In the genomic region with DNA sequence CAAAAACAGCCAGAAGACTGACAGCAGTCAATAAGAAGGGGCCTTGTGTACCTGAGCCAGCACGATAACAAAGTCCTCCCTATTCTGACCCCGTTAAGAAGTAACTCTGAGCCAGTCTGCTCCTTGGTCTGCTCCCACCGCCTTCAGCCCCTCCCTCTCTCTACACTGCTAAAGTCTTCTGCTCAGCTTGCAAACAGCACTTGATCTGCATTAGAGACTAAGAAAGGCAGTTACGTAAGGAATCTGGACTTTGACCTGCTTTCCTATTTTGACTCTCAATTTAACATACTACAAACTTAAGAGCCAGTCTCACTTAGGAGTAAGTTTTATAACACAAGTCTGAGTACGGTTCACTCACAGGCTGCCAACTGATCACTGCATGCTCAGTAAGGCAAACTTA, we compare ENCODE assay signal across 15 mouse cellular contexts. TPM values are rescaled to one million over a fixed set of nuclear protein-coding genes. Genes with fewer than 3 reads are reported as not detected.
A peak's percentile ranks its signal among the peaks of the same experiment; 100 is the strongest.
DNase-seq lines count a peak whose midpoint lies in the region; ATAC-seq lines count a peak whose summit lies in the region.
"Had no signal": no experiment of that assay in that cellular context is flagged by ENCODE, and none has a peak within 500 bp of the region (broad histone marks: within the 10 kb centered on the region; RNA-seq: fewer than 3 reads in every experiment).

No protein-coding gene starts in this region.

- WGBS in intestine, embryonic 14.5 days = 64% methylated on average over 5 of the region's 5 CpGs
- 65% methylated on average over 5 of the region's 5 CpGs for WGBS in kidney, embryonic 15.5 days
- 92% methylated on average over 5 of the region's 5 CpGs for WGBS in limb, embryonic 10.5 days

- peak; percentile 60; the same call in 1 of the 2 replicates for ATAC-seq in intestine, embryonic 14.5 days (replicated peaks; ENCODE audit: low FRiP score, low TSS enrichment, low read depth)
- peak; percentile 75 for ATAC-seq in kidney, embryonic 15.5 days (replicated peaks; ENCODE audit: low FRiP score)

- no peak overlapping the region for H3K4me2 ChIP-seq in intestine, embryonic 14.5 days (ENCODE audit: low read length)
- H3K4me2 ChIP-seq in kidney, embryonic 15.5 days = no peak overlapping the region
- H3K4me2 ChIP-seq: embryonic facial prominence, embryonic 15.5 days; hindbrain, embryonic 14.5 days; liver, embryonic 11.5 days; lung, embryonic 15.5 days had no signal

- H3K9me3 ChIP-seq in intestine, embryonic 14.5 days (ENCODE audit: control insufficient read depth, low read length) = no peaks in the 10 kb centered on the region
- H3K9me3 ChIP-seq in kidney, embryonic 15.5 days (replicated peaks) = no peaks in the 10 kb centered on the region
- no peaks in the 10 kb centered on the region for H3K9me3 ChIP-seq in limb, embryonic 10.5 days (replicated peaks)
- H3K9me3 ChIP-seq: embryonic facial prominence, embryonic 15.5 days; forebrain, embryonic 10.5 days; G1E; lung, embryonic 15.5 days; megakaryocyte, embryonic 14.5 days had no signal

- no peak overlapping the region for H3K27ac ChIP-seq in intestine, embryonic 14.5 days (ENCODE audit: low read depth)
- H3K27ac ChIP-seq in kidney, embryonic 15.5 days = 0 out of 2 replicates have a peak overlapping the region, but pooled peaks have one; percentile 32
- H3K27ac ChIP-seq in limb, embryonic 10.5 days = no peak overlapping the region
- H3K27ac ChIP-seq: embryonic facial prominence, embryonic 15.5 days; forebrain, embryonic 10.5 days; hindbrain, embryonic 14.5 days; lung, embryonic 15.5 days had no signal

- no peak overlapping the region for H3K9ac ChIP-seq in intestine, embryonic 14.5 days (ENCODE audit: low read length)
- no peak overlapping the region for H3K9ac ChIP-seq in kidney, embryonic 15.5 days
- H3K9ac ChIP-seq: embryonic facial prominence, embryonic 15.5 days; hindbrain, embryonic 14.5 days; lung, embryonic 15.5 days had no signal

- H3K4me3 ChIP-seq in intestine, embryonic 14.5 days (ENCODE audit: low read depth, low read length) = no peak overlapping the region
- no peak overlapping the region for H3K4me3 ChIP-seq in kidney, embryonic 15.5 days (replicated peaks)
- no peak overlapping the region for H3K4me3 ChIP-seq in limb, embryonic 10.5 days
- H3K4me3 ChIP-seq: embryonic facial prominence, embryonic 15.5 days; forebrain, embryonic 10.5 days; lung, embryonic 15.5 days; megakaryocyte, embryonic 14.5 days had no signal

- H3K4me1 ChIP-seq in intestine, embryonic 14.5 days (replicated peaks; ENCODE audit: control insufficient read depth, insufficient read depth, low read length) = 0 out of 2 replicates have a peak, but pooled peaks cover 3% of the 10 kb centered on the region
- no peaks in the 10 kb centered on the region for H3K4me1 ChIP-seq in kidney, embryonic 15.5 days
- H3K4me1 ChIP-seq in limb, embryonic 10.5 days = no peaks in the 10 kb centered on the region
- H3K4me1 ChIP-seq: embryonic facial prominence, embryonic 15.5 days; forebrain, embryonic 10.5 days; lung, embryonic 15.5 days; megakaryocyte, embryonic 14.5 days had no signal

- peaks cover 88% of the 10 kb centered on the region for H3K36me3 ChIP-seq in intestine, embryonic 14.5 days (ENCODE audit: control insufficient read depth, insufficient read depth, low read length)
- peaks cover 80% of the 10 kb centered on the region for H3K36me3 ChIP-seq in kidney, embryonic 15.5 days
- H3K36me3 ChIP-seq in limb, embryonic 10.5 days = peaks cover 97% of the 10 kb centered on the region

- peak; percentile 80 for DNase-seq in adipocyte (ENCODE audit: low spot score)
- DNase-seq in intestine, embryonic 14.5 days (ENCODE audit: low spot score) = no peak
- peak; percentile 14 for DNase-seq in skeletal muscle tissue, adult 2 months (ENCODE audit: low read depth, low spot score)
- DNase-seq in limb, embryonic 10.5 days (ENCODE audit: low spot score) = no peak
- no peak for DNase-seq in urinary bladder, postnatal 10 days (ENCODE audit: low spot score)
- no peak for DNase-seq in adrenal gland, postnatal 4 days (ENCODE audit: low spot score in 2 of 2)
- DNase-seq: gastrocnemius, postnatal 14 days had no signal

- no peaks in the 10 kb centered on the region for H3K27me3 ChIP-seq in intestine, embryonic 14.5 days (replicated peaks; ENCODE audit: control insufficient read depth, insufficient read depth, low read length)
- H3K27me3 ChIP-seq in kidney, embryonic 15.5 days = no peaks in the 10 kb centered on the region
- no peaks in the 10 kb centered on the region for H3K27me3 ChIP-seq in limb, embryonic 10.5 days (ENCODE audit: low read depth, poor library complexity, severe bottlenecking)
- H3K27me3 ChIP-seq: embryonic facial prominence, embryonic 15.5 days; lung, embryonic 15.5 days; megakaryocyte, embryonic 14.5 days had no signal

RNA-seq across cellular contexts. Expression of a gene that starts 12.6 kb away (rescaled TPM):
- 147 and 162 TPM in 2 replicates for polyA plus RNA-seq in intestine, embryonic 14.5 days (2014; fragmentation: Nextera tagmentation; extraction: Ambion mirVana)
- polyA plus RNA-seq in kidney, embryonic 15.5 days (2015; fragmentation: Nextera tagmentation; extraction: Ambion mirVana) = 154 and 159 TPM in 2 replicates
- 169 and 179 TPM in 2 replicates for polyA plus RNA-seq in limb, embryonic 10.5 days (2016; fragmentation: Nextera tagmentation; extraction: Ambion mirVana)
- 100 to 1,000 TPM; 101 to 112 TPM for total RNA-seq in adrenal gland, postnatal 4 days (2021)

Comparison
In these comparisons a context has a peak if more than half of its experiments do, and no peak if none do; other contexts are left out.
1. DNase-seq: peak in adipocyte (single experiment) and skeletal muscle tissue, adult 2 months (single experiment); none in intestine, embryonic 14.5 days (single experiment), limb, embryonic 10.5 days (single experiment), urinary bladder, postnatal 10 days (single experiment) and adrenal gland, postnatal 4 days (0 of 2).